Mouse (Mus musculus): Measurements from ENCODE around the gene Mlst8. TPM values are rescaled to one million over a fixed set of nuclear protein-coding genes. Genes with fewer than 3 reads are reported as not detected.

Mlst8 gene
- polyA plus RNA-seq, 1 experiment from 2014 or later = 20.9 TPM

DNA sequence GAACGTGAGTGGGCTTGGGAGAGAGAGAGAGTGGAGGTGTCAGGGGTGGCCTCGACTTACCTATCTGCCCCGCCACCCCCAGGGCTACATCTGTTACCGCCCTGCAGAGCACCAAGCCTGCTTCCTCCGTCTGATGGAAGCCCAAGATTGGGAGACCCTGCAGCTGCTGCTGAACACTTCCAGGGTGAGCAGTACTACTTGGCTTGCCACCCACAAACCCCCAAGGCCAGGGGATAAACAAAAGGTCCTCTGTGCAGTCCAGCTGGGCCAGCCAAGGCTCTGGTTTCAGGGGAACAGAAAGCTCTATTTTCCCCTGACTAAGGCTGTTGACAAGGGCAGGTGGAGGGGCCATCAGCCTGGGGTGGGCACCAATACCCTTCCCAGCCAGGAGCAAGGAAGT lies 4.3 kb downstream of the Mlst8 start:
- peaks cover 32% of the 10 kb centered on the region for H3K4me1 ChIP-seq (ENCODE audit: control insufficient read depth, insufficient read depth, low read length)
- peaks cover 24% of the 10 kb centered on the region for H3K36me3 ChIP-seq (ENCODE audit: control insufficient read depth, insufficient read depth, low read length)
- 72% methylated on average over 5 of the region's 5 CpGs for WGBS (ENCODE audit: insufficient replicate concordance)
- H3K27ac ChIP-seq (ENCODE audit: low read depth, low read length) = no peak overlapping the region
- H3K4me3 ChIP-seq (ENCODE audit: low read depth, low read length) = no peak overlapping the region
- ATAC-seq (replicated peaks; ENCODE audit: insufficient number of reproducible peaks, low FRiP score, low TSS enrichment) = no peak
- H3K9me3 ChIP-seq (replicated peaks; ENCODE audit: control insufficient read depth, low read length) = no peaks in the 10 kb centered on the region
- H3K9ac ChIP-seq (ENCODE audit: low read depth, low read length) = no peak overlapping the region
- H3K4me2 ChIP-seq = no peak overlapping the region
- H3K27me3 ChIP-seq (ENCODE audit: control insufficient read depth, insufficient read depth, low read length) = no peaks in the 10 kb centered on the region

DNA sequence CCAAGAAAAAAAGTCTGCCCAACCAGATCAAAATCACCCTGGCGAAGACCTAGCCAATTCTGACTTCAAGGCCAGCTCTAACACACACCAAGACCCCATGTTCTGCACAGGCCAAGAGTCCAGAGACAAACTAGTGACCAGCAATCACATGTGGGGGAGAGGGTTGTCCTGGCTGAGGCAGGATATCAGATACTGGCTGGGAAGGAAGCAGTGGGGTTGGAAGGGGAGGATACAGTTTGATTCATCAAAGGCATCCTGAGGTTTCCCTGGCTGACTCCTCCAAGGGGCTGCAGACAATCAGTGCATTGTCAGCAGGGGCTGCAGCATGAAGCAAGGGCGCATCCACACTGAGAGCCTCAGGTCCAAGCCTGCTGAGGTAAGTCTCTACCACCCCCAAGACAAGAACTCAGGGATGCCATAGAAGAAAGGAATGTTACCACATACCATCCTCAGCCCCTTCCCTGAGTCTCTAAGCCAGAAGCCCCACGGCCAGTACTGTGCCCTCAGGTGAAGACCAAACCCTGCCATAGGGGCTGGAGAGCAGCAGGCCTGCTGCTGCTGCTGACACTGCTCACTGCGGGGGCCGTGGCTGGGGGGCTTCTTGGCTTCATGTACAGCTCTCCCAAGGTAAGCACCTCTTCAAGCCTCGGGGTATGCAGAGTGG lies 5.1 kb downstream of the Mlst8 start, which contains the start of gene Bricd5:
Gene Bricd5, plus strand, starts transcription at position 273 of the 664 bp plus-strand sequence.
- Histone ChIP-seq H3K4me1 (ENCODE audit: control insufficient read depth, insufficient read depth, low read length) (peaks cover 32% of the 10 kb centered on the region), H3K4me3 (ENCODE audit: low read depth, low read length) (no peak within 1 kb of the TSS)

DNA sequence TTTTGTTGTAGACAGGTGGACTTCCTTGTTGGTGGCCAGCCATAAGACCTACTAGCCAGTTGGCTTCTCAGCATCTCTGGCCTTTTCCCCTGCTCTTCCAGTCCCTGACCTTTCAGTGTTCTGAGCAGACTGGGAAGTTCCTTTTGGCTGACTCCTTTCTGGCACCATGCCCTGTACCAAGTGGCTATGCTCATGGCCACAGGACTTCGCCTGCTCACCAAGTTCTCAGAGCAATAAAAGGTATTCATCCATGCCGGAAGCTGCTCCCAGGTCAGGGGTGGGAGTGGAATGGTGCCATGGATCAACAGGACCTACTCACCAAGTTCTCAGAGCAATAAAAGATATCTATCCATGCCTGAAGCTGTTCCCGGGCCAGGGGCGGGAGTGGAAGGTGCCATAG lies 6.4 kb downstream of the Mlst8 start:
- 82% methylated on average over 4 of the region's 4 CpGs for WGBS (ENCODE audit: insufficient replicate concordance)
- H3K9me3 ChIP-seq (replicated peaks; ENCODE audit: control insufficient read depth, low read length) = no peaks in the 10 kb centered on the region
- H3K4me2 ChIP-seq = peak overlapping the region; percentile 98
- peaks cover 25% of the 10 kb centered on the region for H3K4me1 ChIP-seq (ENCODE audit: control insufficient read depth, insufficient read depth, low read length)
- H3K9ac ChIP-seq (ENCODE audit: low read depth, low read length) = peak overlapping the region; percentile 93; the same call in 1 of the 2 replicates
- H3K36me3 ChIP-seq (ENCODE audit: control insufficient read depth, insufficient read depth, low read length) = peaks cover 24% of the 10 kb centered on the region
- no peak for ATAC-seq (replicated peaks; ENCODE audit: insufficient number of reproducible peaks, low FRiP score, low TSS enrichment)
- H3K27ac ChIP-seq (ENCODE audit: low read depth, low read length) = no peak overlapping the region
- peak overlapping the region; percentile 91; the same call in 1 of the 2 replicates for H3K4me3 ChIP-seq (ENCODE audit: low read depth, low read length)
- no peaks in the 10 kb centered on the region for H3K27me3 ChIP-seq (ENCODE audit: control insufficient read depth, insufficient read depth, low read length)

More for the DNA sequence above, 5.1 kb downstream of the Mlst8 start, which contains the start of gene Bricd5:
- Histone ChIP-seq H3K36me3 (ENCODE audit: control insufficient read depth, insufficient read depth, low read length) (peaks cover 24% of the 10 kb centered on the region), H3K27ac (ENCODE audit: low read depth, low read length) (no peak within 1 kb of the TSS), H3K4me2 (peak within 1 kb of the TSS; percentile 98), H3K9ac (ENCODE audit: low read depth, low read length) (0 out of 2 replicates have a peak within 1 kb of the TSS, but pooled peaks have one; percentile 10), H3K27me3 (ENCODE audit: control insufficient read depth, insufficient read depth, low read length) (no peaks in the 10 kb centered on the region), H3K9me3 (replicated peaks; ENCODE audit: control insufficient read depth, low read length) (no peaks in the 10 kb centered on the region)
- ATAC-seq (replicated peaks; ENCODE audit: insufficient number of reproducible peaks, low FRiP score, low TSS enrichment) = no peak
- WGBS (ENCODE audit: insufficient replicate concordance) = 73% methylated on average over 6 of the region's 6 CpGs

GRCm38 (mm10) chr17:24470701-24471527 lies 8.0 kb downstream of the Mlst8 start:
- Histone ChIP-seq H3K27ac (ENCODE audit: low read depth, low read length) (peak overlapping the region; percentile 94), H3K4me3 (ENCODE audit: low read depth, low read length) (peak overlapping the region; percentile 91), H3K4me2 (peak overlapping the region; percentile 98), H3K4me1 (ENCODE audit: control insufficient read depth, insufficient read depth, low read length) (peaks cover 25% of the 10 kb centered on the region), H3K36me3 (ENCODE audit: control insufficient read depth, insufficient read depth, low read length) (peaks cover 14% of the 10 kb centered on the region; the same call in 1 of the 2 replicates), H3K9ac (ENCODE audit: low read depth, low read length) (peak overlapping the region; percentile 93), H3K27me3 (ENCODE audit: control insufficient read depth, insufficient read depth, low read length) (no peaks in the 10 kb centered on the region), H3K9me3 (replicated peaks; ENCODE audit: control insufficient read depth, low read length) (no peaks in the 10 kb centered on the region)
- WGBS (ENCODE audit: insufficient replicate concordance) = 1% methylated on average over 68 of the region's 68 CpGs
- no peak for ATAC-seq (replicated peaks; ENCODE audit: insufficient number of reproducible peaks, low FRiP score, low TSS enrichment)

GRCm38 (mm10) chr17:24469910-24470602 lies 8.8 kb downstream of the Mlst8 start, which contains the start of the genes E4f1 and Pgp:
Gene E4f1 (minus strand): TSS chr17:24470313.
Gene Pgp (plus strand): TSS chr17:24470392.
- under 1% methylated on average over 62 of the region's 75 CpGs for WGBS (ENCODE audit: insufficient replicate concordance)

GRCm38 (mm10) chr17:24469336-24469909 lies 9.5 kb downstream of the Mlst8 start:
- peak overlapping the region; percentile 94 for H3K27ac ChIP-seq (ENCODE audit: low read depth, low read length)
- no peak for ATAC-seq (replicated peaks; ENCODE audit: insufficient number of reproducible peaks, low FRiP score, low TSS enrichment)
- H3K4me2 ChIP-seq = peak overlapping the region; percentile 98

More at GRCm38 (mm10) chr17:24469910-24470602, 8.8 kb downstream of the Mlst8 start, which contains the start of the genes E4f1 and Pgp:
- H3K4me3 ChIP-seq (ENCODE audit: low read depth, low read length) = peak within 1 kb of the TSS; percentile 91
- H3K27me3 ChIP-seq (ENCODE audit: control insufficient read depth, insufficient read depth, low read length) = no peaks in the 10 kb centered on the region
- ATAC-seq (replicated peaks; ENCODE audit: insufficient number of reproducible peaks, low FRiP score, low TSS enrichment) = peak; percentile 97
- peaks cover 25% of the 10 kb centered on the region for H3K4me1 ChIP-seq (ENCODE audit: control insufficient read depth, insufficient read depth, low read length)
- H3K4me2 ChIP-seq = peak within 1 kb of the TSS; percentile 98
- peak within 1 kb of the TSS; percentile 94 for H3K27ac ChIP-seq (ENCODE audit: low read depth, low read length)
- no peaks in the 10 kb centered on the region for H3K9me3 ChIP-seq (replicated peaks; ENCODE audit: control insufficient read depth, low read length)
- H3K9ac ChIP-seq (ENCODE audit: low read depth, low read length) = peak within 1 kb of the TSS; percentile 93
- H3K36me3 ChIP-seq (ENCODE audit: control insufficient read depth, insufficient read depth, low read length) = peaks cover 10% of the 10 kb centered on the region; the same call in 1 of the 2 replicates

GRCm38 (mm10) chr17:24468636-24469246 lies 10.1 kb downstream of the Mlst8 start:
- WGBS (ENCODE audit: insufficient replicate concordance) = 90% methylated on average over 5 of the region's 5 CpGs
- peaks cover 23% of the 10 kb centered on the region for H3K4me1 ChIP-seq (ENCODE audit: control insufficient read depth, insufficient read depth, low read length)
- no peak overlapping the region for H3K4me3 ChIP-seq (ENCODE audit: low read depth, low read length)
- no peak overlapping the region for H3K9ac ChIP-seq (ENCODE audit: low read depth, low read length)
- no peak overlapping the region for H3K27ac ChIP-seq (ENCODE audit: low read depth, low read length)
- no peaks in the 10 kb centered on the region for H3K9me3 ChIP-seq (replicated peaks; ENCODE audit: control insufficient read depth, low read length)
- ATAC-seq (replicated peaks; ENCODE audit: insufficient number of reproducible peaks, low FRiP score, low TSS enrichment) = no peak
- no peak overlapping the region for H3K4me2 ChIP-seq
- H3K27me3 ChIP-seq (ENCODE audit: control insufficient read depth, insufficient read depth, low read length) = no peaks in the 10 kb centered on the region
- H3K36me3 ChIP-seq (ENCODE audit: control insufficient read depth, insufficient read depth, low read length) = peaks cover 3% of the 10 kb centered on the region; the same call in 1 of the 2 replicates

More at GRCm38 (mm10) chr17:24469336-24469909, 9.5 kb downstream of the Mlst8 start:
- Histone ChIP-seq H3K4me1 (ENCODE audit: control insufficient read depth, insufficient read depth, low read length) (peaks cover 25% of the 10 kb centered on the region), H3K27me3 (ENCODE audit: control insufficient read depth, insufficient read depth, low read length) (no peaks in the 10 kb centered on the region), H3K9ac (ENCODE audit: low read depth, low read length) (peak overlapping the region; percentile 93), H3K36me3 (ENCODE audit: control insufficient read depth, insufficient read depth, low read length) (peaks cover 7% of the 10 kb centered on the region; the same call in 1 of the 2 replicates), H3K4me3 (ENCODE audit: low read depth, low read length) (peak overlapping the region; percentile 91), H3K9me3 (replicated peaks; ENCODE audit: control insufficient read depth, low read length) (no peaks in the 10 kb centered on the region)
- WGBS (ENCODE audit: insufficient replicate concordance) = 13% methylated on average over 7 of the region's 7 CpGs
